Mouse (Mus musculus): Measurements from ENCODE around the gene Dap. TPM values are rescaled to one million over a fixed set of nuclear protein-coding genes. Genes with fewer than 3 reads are reported as not detected.
A peak's percentile ranks its signal among the peaks of the same experiment; 100 is the strongest.

The Dap gene
- polyA plus RNA-seq, 1 experiment from 2014 or later: 23.8 TPM

DNA sequence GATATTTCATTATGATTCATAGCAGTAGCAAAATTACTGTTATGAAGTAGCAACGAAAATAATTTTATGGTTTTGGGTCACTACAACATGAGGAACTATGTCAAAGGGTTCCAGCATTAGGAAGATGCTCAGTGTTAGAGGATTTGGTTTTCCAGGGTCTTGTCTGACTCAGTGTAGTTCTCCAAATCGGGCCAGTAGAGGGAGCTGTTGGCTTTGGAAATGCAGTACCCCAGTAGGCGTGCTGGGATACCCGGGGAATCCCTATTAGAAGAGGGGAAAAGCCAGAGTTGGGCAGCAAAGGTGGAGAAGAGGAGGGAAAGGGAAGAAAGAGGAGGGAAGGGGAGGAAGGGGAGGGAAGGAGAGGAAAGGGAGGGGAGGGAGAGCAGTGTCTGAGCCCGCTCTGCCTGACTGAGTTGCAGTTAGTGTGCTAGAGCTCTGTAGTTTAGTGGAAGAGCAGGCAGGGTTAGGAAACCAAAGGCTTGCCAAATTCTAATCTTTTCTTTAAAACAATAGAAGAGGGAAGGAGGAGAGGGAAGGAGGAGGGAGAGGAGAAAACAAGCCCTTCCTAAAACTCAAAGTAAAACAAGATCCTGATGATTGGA, 91.6 kb downstream of the Dap start:
- peak; percentile 90 for ATAC-seq
- Histone ChIP-seq H3K9me3 (replicated peaks) (no peaks in the 10 kb centered on the region; the same call in 1 of the 2 replicates), H3K9ac (no peak overlapping the region), H3K36me3 (ENCODE audit: poor library complexity, severe bottlenecking) (no peaks in the 10 kb centered on the region), H3K4me1 (peaks cover 22% of the 10 kb centered on the region), H3K4me2 (no peak overlapping the region), H3K27me3 (no peaks in the 10 kb centered on the region), H3K27ac (no peak overlapping the region), H3K4me3 (no peak overlapping the region)
- WGBS: 3% methylated on average over 5 of the region's 5 CpGs

- Histone ChIP-seq H3K4me1 (peaks cover 22% of the 10 kb centered on the region), H3K36me3 (ENCODE audit: poor library complexity, severe bottlenecking) (no peaks in the 10 kb centered on the region), H3K27me3 (no peaks in the 10 kb centered on the region), H3K4me2 (no peak overlapping the region), H3K27ac (0 out of 2 replicates have a peak overlapping the region, but pooled peaks have one; percentile 16), H3K9ac (no peak overlapping the region), H3K9me3 (replicated peaks) (no peaks in the 10 kb centered on the region; the same call in 1 of the 2 replicates), H3K4me3 (no peak overlapping the region)
- 86% methylated on average over 3 of the region's 3 CpGs for WGBS
- ATAC-seq: no peak
Measured at GRCm38 (mm10) chr15:31317056-31317805, 93.1 kb downstream of the Dap start.

GRCm38 (mm10) chr15:31318158-31318955, 94.2 kb downstream of the Dap start:
- Histone ChIP-seq H3K4me1 (peaks cover 22% of the 10 kb centered on the region), H3K9me3 (replicated peaks) (no peaks in the 10 kb centered on the region; the same call in 1 of the 2 replicates), H3K36me3 (ENCODE audit: poor library complexity, severe bottlenecking) (no peaks in the 10 kb centered on the region), H3K4me2 (no peak overlapping the region), H3K4me3 (no peak overlapping the region), H3K27me3 (no peaks in the 10 kb centered on the region), H3K27ac (peak overlapping the region; percentile 51; the same call in 1 of the 2 replicates), H3K9ac (no peak overlapping the region)
- no peak for ATAC-seq
- 30% methylated on average over 6 of the region's 6 CpGs for WGBS

DNA sequence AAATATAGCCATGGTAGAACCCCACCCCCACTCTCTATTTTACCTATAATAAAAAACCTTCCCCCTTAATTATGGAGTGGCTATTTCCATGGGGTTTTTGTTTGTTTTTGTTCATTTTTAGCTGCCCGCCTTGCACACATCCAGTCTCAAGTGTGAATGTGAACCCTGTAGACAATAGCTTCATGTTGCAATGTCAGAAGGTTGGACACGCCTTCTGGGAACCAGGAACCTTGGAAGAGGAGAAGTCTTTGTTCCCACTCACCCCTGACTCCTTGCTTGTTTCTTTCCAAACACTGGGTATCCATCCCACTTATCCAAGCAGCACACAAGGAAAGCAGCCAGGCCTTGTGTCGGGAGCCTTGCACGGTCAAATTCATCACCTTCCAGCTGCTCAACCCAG, 94.9 kb downstream of the Dap start:
- H3K36me3 ChIP-seq (ENCODE audit: poor library complexity, severe bottlenecking): no peaks in the 10 kb centered on the region
- H3K4me3 ChIP-seq: no peak overlapping the region
- no peaks in the 10 kb centered on the region for H3K27me3 ChIP-seq
- ATAC-seq: no peak
- no peaks in the 10 kb centered on the region; the same call in 1 of the 2 replicates for H3K9me3 ChIP-seq (replicated peaks)
- WGBS: 47% methylated on average over 4 of the region's 4 CpGs
- H3K9ac ChIP-seq: no peak overlapping the region
- peak overlapping the region; percentile 51; the same call in 1 of the 2 replicates for H3K27ac ChIP-seq
- no peak overlapping the region for H3K4me2 ChIP-seq
- peaks cover 22% of the 10 kb centered on the region for H3K4me1 ChIP-seq

DNA sequence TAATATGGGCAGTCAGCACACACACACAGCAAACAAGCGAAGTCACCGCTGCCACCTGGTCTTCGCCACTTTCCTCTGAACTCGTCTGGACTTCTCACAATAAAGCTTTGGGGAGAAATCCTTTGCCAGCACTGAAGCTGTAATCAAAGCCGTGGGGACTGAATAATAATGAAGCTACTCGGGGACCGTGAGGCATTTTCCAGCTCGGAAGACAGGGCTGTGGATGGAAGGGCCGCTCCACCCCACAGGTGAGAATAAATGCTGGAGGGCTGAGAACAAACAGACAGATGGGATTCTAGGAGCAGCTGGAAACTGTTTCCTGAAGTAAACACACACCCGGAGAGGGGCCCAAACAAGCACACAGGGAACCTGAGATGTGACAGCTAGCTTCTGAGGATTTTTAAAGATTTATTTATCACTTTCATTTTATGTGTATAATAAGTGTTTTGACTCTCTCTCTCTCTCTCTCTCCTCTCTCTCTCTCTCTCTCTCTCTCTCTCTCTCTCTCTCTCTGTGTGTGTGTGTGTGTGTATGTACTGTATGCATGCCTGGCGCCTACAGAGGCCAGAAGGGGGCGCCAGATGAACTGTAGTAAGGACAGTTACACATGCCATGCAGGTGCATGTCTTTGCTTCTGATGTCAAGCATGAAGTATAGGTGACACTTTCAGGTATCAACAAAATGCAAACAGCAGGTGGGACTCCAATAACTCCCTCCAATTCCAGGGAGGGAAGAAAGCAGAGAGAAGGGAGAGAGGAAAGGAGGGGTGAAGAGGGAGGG, 96.7 kb downstream of the Dap start:
- Histone ChIP-seq H3K9me3 (replicated peaks) (no peaks in the 10 kb centered on the region; the same call in 1 of the 2 replicates), H3K27me3 (no peaks in the 10 kb centered on the region), H3K4me2 (no peak overlapping the region), H3K4me1 (peaks cover 22% of the 10 kb centered on the region), H3K27ac (no peak overlapping the region), H3K36me3 (ENCODE audit: poor library complexity, severe bottlenecking) (no peaks in the 10 kb centered on the region), H3K9ac (no peak overlapping the region), H3K4me3 (no peak overlapping the region)
- ATAC-seq: peak; percentile 25; the same call in 1 of the 2 replicates
- WGBS: 43% methylated on average over 12 of the region's 12 CpGs

- H3K27ac ChIP-seq: no peak overlapping the region
- no peak overlapping the region for H3K4me3 ChIP-seq
- no peak overlapping the region for H3K4me2 ChIP-seq
- peaks cover 10% of the 10 kb centered on the region for H3K4me1 ChIP-seq
- WGBS: 77% methylated on average over 4 of the region's 4 CpGs
- ATAC-seq: no peak
- no peaks in the 10 kb centered on the region for H3K36me3 ChIP-seq (ENCODE audit: poor library complexity, severe bottlenecking)
- H3K9ac ChIP-seq: no peak overlapping the region
- no peaks in the 10 kb centered on the region for H3K9me3 ChIP-seq (replicated peaks)
- no peaks in the 10 kb centered on the region for H3K27me3 ChIP-seq
Measured at GRCm38 (mm10) chr15:31323684-31324083, 99.6 kb downstream of the Dap start.

Other genes with a start within 250 kb of the Dap start
- gene Ankrd33b, start 143.4 kb downstream of the Dap start, polyA plus RNA-seq (2015; fragmentation: Nextera tagmentation; extraction: Ambion mirVana): 0.34 and 0.42 TPM in 2 replicates
- 1.6 and 2.1 TPM in 2 replicates for gene Ropn1l, start 229.4 kb downstream of the Dap start, polyA plus RNA-seq (2015; fragmentation: Nextera tagmentation; extraction: Ambion mirVana)